Mouse (Mus musculus) lung, postnatal 0 days (tissue): ENCODE measurements at regions not wholly inside any gene's neighbourhood (a gene's known extent, or its start where the extent isn't known, plus 50 kb on each side); places are given as distances from the start of the nearest gene placed in this dataset.

Experiments used
- ATAC-seq: fragments of 200-750 bp; cut with Nextera tagmentation; 2 replicates; pipeline ENCODE4 v1.8.0; 2017; ENCODE audit warnings: moderate library complexity
- DNase-seq: peaks from one replicate; pipeline ENCODE4 v3.0.0-alpha.2; 2016; ENCODE audit warnings: low spot score
- H3K27ac ChIP-seq: fragments of 300-500 bp; sonication (generic); 2 replicates; pipeline ENCODE4 v1.5.1; 2014; ENCODE audit warnings: antibody characterized with exemption, mild to moderate bottlenecking, low read length, mixed read lengths
- H3K27me3 ChIP-seq: fragments of 300-500 bp; sonication (generic); replicated peaks from 2 replicates; pipeline ENCODE4 v1.6.1; 2014; ENCODE audit warnings: low read length, mixed read lengths; ENCODE audit not compliant: insufficient read depth
- H3K36me3 ChIP-seq: fragments of 300-500 bp; sonication (generic); 2 replicates; pipeline ENCODE4 v1.6.1; 2014; ENCODE audit warnings: low read length, mixed read lengths; ENCODE audit not compliant: insufficient read depth
- H3K4me1 ChIP-seq: fragments of 300-500 bp; sonication (generic); 2 replicates; pipeline ENCODE4 v1.6.1; 2014; ENCODE audit warnings: antibody characterized with exemption, low read depth, low read length, mixed read lengths; ENCODE audit not compliant: insufficient read depth
- H3K4me2 ChIP-seq: fragments of 300-500 bp; sonication (generic); replicated peaks from 2 replicates; pipeline ENCODE4 v1.6.1; 2014; ENCODE audit warnings: low read depth, mild to moderate bottlenecking, low read length, moderate library complexity, mixed read lengths
- H3K4me3 ChIP-seq: fragments of 300-500 bp; sonication (generic); 2 replicates; pipeline ENCODE4 v1.5.1; 2014; ENCODE audit warnings: low read depth, low read length
- H3K9ac ChIP-seq: fragments of 300-500 bp; sonication (generic); replicated peaks from 2 replicates; pipeline ENCODE4 v1.6.1; 2014; ENCODE audit warnings: low read depth, mild to moderate bottlenecking
- H3K9me3 ChIP-seq: fragments of 300-500 bp; sonication (generic); 2 replicates; pipeline ENCODE4 v1.6.1; 2016; ENCODE audit warnings: low read length, mixed read lengths
- CTCF ChIP-seq: IDR thresholded peaks from 2 replicates; pipeline ENCODE4 v1.5.1; 2016; ENCODE audit warnings: antibody characterized with exemption, mild to moderate bottlenecking
- EP300 ChIP-seq: IDR thresholded peaks from 2 replicates; pipeline ENCODE4 v1.6.1; 2016; ENCODE audit warnings: antibody characterized with exemption, mild to moderate bottlenecking, control low read depth
- WGBS: fragments of 180-500 bp; shearing (Covaris S2); extraction: QIAGEN DNeasy Blood & Tissue Kit; methylation state at CpG from one replicate; pipeline ENCODE4 v1.1.7; 2014; 5-methylcytosine and 5-hydroxymethylcytosine counted together

GRCm38 (mm10) chr4:87669480-87669879 is 363.7 kb downstream of the Mllt3 start:
- no peak overlapping the region for H3K27ac ChIP-seq
- 27% methylated on average over 1 of the region's 1 CpGs for WGBS
- peaks cover 3% of the 10 kb centered on the region; the same call in 1 of the 2 replicates for H3K4me1 ChIP-seq

DNA sequence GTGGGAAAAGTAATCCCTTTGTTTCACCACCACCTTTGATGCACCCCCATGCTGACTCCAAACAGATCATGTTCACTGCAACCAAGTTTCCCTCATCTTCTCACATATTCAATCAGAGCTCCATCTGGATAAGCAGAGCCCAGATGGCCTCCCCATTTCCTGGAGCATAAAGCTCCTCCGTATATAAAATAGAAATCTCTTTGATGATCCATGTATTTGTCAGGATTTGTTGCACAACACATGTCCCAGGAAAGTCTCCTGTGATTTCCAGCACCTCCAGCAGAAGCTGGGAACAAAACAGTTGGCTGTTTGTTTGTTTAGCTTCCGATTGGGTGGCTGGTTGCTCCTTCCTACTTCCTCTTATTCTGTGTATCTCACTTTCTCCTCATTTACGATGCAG is 364.9 kb downstream of the Mllt3 start:
- DNase-seq (no peak), ATAC-seq (no peak)
- peaks cover 3% of the 10 kb centered on the region; the same call in 1 of the 2 replicates for H3K4me1 ChIP-seq
- no peaks in the 10 kb centered on the region for H3K36me3 ChIP-seq
- no peak overlapping the region for H3K4me3 ChIP-seq
- peak; percentile 24; the same call in 1 of the 2 replicates for TF ChIP-seq EP300
- no peak for TF ChIP-seq CTCF
- no peak overlapping the region for H3K4me2 ChIP-seq
- no peaks in the 10 kb centered on the region for H3K9me3 ChIP-seq
- 31% methylated on average over 3 of the region's 3 CpGs for WGBS
- no peaks in the 10 kb centered on the region for H3K27me3 ChIP-seq
- H3K9ac ChIP-seq = no peak overlapping the region
- H3K27ac ChIP-seq = no peak overlapping the region

More at GRCm38 (mm10) chr4:87669480-87669879, 363.7 kb downstream of the Mllt3 start:
- H3K4me2 ChIP-seq = no peak overlapping the region
- no peak overlapping the region for H3K9ac ChIP-seq
- H3K36me3 ChIP-seq = no peaks in the 10 kb centered on the region
- ATAC-seq = no peak
- H3K9me3 ChIP-seq = no peaks in the 10 kb centered on the region
- no peaks in the 10 kb centered on the region for H3K27me3 ChIP-seq
- DNase-seq = peak; percentile 36
- no peak for TF ChIP-seq CTCF
- 0 out of 2 replicates have a peak, but pooled peaks have one; percentile 17 for TF ChIP-seq EP300
- no peak overlapping the region for H3K4me3 ChIP-seq

DNA sequence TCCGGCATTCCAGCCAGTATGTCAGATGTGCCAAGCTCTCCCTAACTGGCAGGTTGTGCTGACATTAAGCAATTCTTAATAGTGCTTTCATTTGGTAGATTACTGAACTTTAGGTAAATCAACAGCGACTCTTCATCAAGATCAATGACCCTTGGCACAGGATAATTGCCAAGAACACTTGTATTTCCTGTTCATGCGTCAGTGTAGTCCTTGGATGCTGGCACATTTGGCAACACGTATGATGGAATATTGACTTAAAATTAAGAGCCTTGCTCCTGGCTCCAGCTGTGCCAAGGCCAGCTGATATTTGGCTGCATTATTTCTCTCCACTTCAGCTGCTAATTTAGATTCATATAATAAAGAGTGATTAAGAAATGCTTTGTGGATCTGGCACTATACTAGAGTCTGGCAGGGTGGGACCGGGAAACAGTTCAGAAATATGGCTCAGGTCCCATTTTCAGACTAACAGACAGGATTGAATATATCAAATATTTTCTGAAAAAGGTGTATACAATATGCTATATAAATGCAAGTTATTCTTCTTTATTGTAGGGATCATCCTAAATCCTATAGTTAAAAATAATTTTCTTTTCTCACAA is 365.5 kb downstream of the Mllt3 start:
- 31% methylated on average over 5 of the region's 5 CpGs for WGBS
- TF ChIP-seq EP300 (peak; percentile 94), CTCF (no peak)
- H3K9me3 ChIP-seq = no peaks in the 10 kb centered on the region
- DNase-seq (peak; percentile 78), ATAC-seq (peak; percentile 70)
- H3K4me2 ChIP-seq = no peak overlapping the region
- peaks cover 3% of the 10 kb centered on the region; the same call in 1 of the 2 replicates for H3K4me1 ChIP-seq
- no peaks in the 10 kb centered on the region for H3K36me3 ChIP-seq
- no peak overlapping the region for H3K4me3 ChIP-seq
- H3K27ac ChIP-seq = no peak overlapping the region
- H3K27me3 ChIP-seq = no peaks in the 10 kb centered on the region
- no peak overlapping the region for H3K9ac ChIP-seq

DNA sequence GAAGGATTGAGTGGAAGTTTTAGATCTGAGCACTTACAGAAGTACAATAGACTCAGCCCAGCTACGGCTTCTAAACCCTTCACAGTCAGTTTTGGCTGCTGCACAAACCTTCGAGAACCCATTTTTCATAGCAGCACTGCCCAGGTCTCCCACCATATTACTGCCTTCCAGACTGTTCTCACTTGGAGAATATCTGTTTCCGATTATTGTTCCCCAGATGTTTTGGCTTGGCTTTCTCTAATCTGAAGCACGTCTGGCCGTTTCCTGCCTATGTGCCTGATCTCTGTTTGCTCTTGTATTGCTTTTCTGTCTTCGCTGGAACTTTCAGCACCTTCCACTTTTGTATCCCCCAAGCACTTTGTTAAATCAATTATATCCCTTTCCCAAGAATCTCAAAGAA is 368.0 kb downstream of the Mllt3 start:
- Histone ChIP-seq H3K9me3 (no peaks in the 10 kb centered on the region), H3K4me3 (no peak overlapping the region), H3K4me2 (no peak overlapping the region), H3K27ac (no peak overlapping the region), H3K4me1 (peaks cover 3% of the 10 kb centered on the region; the same call in 1 of the 2 replicates), H3K9ac (no peak overlapping the region), H3K27me3 (no peaks in the 10 kb centered on the region), H3K36me3 (no peaks in the 10 kb centered on the region)
- TF ChIP-seq CTCF (no peak), EP300 (no peak)
- 50% methylated on average over 6 of the region's 6 CpGs for WGBS
- ATAC-seq = no peak
- DNase-seq = no peak

GRCm38 (mm10) chr4:87662876-87663275 is 370.3 kb downstream of the Mllt3 start:
- DNase-seq (no peak), ATAC-seq (no peak)
- no peaks in the 10 kb centered on the region; the same call in 1 of the 2 replicates for H3K4me1 ChIP-seq
- no peak overlapping the region for H3K4me2 ChIP-seq
- no peak overlapping the region for H3K4me3 ChIP-seq
- no peak overlapping the region for H3K9ac ChIP-seq
- no peaks in the 10 kb centered on the region for H3K36me3 ChIP-seq
- H3K27ac ChIP-seq = no peak overlapping the region
- no peaks in the 10 kb centered on the region for H3K27me3 ChIP-seq
- no peaks in the 10 kb centered on the region for H3K9me3 ChIP-seq
- 79% methylated on average over 2 of the region's 2 CpGs for WGBS
- TF ChIP-seq CTCF (no peak), EP300 (no peak)

- 15% methylated on average over 4 of the region's 4 CpGs for WGBS
- no peaks in the 10 kb centered on the region for H3K36me3 ChIP-seq
- TF ChIP-seq EP300 (no peak), CTCF (no peak)
- no peak for ATAC-seq
- H3K9ac ChIP-seq = no peak overlapping the region
- no peak for DNase-seq
- H3K9me3 ChIP-seq = no peaks in the 10 kb centered on the region
- H3K4me3 ChIP-seq = no peak overlapping the region
- H3K4me2 ChIP-seq = no peak overlapping the region
- no peak overlapping the region for H3K27ac ChIP-seq
- no peaks in the 10 kb centered on the region for H3K27me3 ChIP-seq
- H3K4me1 ChIP-seq = no peaks in the 10 kb centered on the region
Observed at GRCm38 (mm10) chr4:87658316-87658715, 374.8 kb downstream of the Mllt3 start.

DNA sequence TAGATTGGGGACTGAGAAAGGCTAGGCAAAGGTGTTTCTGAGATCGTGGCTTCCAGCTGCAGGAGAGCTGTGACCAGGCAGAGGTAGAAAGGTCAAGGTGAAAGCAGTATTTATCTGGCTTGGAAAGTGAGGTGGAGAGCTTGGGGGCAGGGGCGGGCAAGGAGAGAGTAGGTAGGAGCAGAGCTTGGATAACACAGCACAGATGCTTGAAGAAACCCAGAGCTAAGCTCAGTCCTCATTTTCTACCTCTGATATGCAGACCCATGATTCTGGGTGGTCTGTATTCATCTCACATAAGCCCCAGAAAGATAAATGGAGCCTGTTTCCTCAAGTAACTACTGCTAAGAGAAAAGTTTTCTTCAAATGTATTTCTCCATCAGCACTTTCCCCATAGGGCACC is 375.3 kb downstream of the Mllt3 start:
- 29% methylated on average over 2 of the region's 2 CpGs for WGBS

More for the DNA sequence above, 375.3 kb downstream of the Mllt3 start:
- ATAC-seq (no peak), DNase-seq (no peak)
- Histone ChIP-seq H3K4me3 (no peak overlapping the region), H3K9me3 (no peaks in the 10 kb centered on the region), H3K27ac (no peak overlapping the region), H3K4me2 (no peak overlapping the region), H3K9ac (no peak overlapping the region), H3K27me3 (no peaks in the 10 kb centered on the region), H3K4me1 (no peaks in the 10 kb centered on the region), H3K36me3 (no peaks in the 10 kb centered on the region)
- TF ChIP-seq EP300 (no peak), CTCF (no peak)
